Mouse (Mus musculus): ENCODE measurements around the gene Kif6. TPM values are rescaled to one million over a fixed set of nuclear protein-coding genes. Genes with fewer than 3 reads are reported as not detected.

Gene Kif6
- polyA plus RNA-seq, 1 experiment = 0.34 TPM

- Histone ChIP-seq H3K27ac (ENCODE audit: insufficient read depth, low read depth, low read length) (no peak overlapping the region), H3K4me3 (ENCODE audit: insufficient read depth, low read depth, low read length) (no peak overlapping the region), H3K27me3 (replicated peaks; ENCODE audit: control insufficient read depth, insufficient read depth, low read length) (no peaks in the 10 kb centered on the region), H3K36me3 (ENCODE audit: control insufficient read depth, insufficient read depth, low read length) (no peaks in the 10 kb centered on the region), H3K4me1 (ENCODE audit: control insufficient read depth, insufficient read depth, low read length) (no peaks in the 10 kb centered on the region)
- DNase-seq = no peak
- 80% methylated on average over 3 of the region's 3 CpGs for WGBS
- TF ChIP-seq POLR2A (IDR thresholded peaks at IDR 0.05; ENCODE audit: low read depth, low read length) (no peak), CTCF (conservative IDR thresholded peaks at IDR 0.05; ENCODE audit: insufficient read depth, insufficient read length, low read depth, low read length) (no peak)
These were observed 181.2 kb downstream of the Kif6 start for GRCm38 (mm10) chr17:49796116-49796515.

- no peak for TF ChIP-seq POLR2A (IDR thresholded peaks at IDR 0.05; ENCODE audit: low read depth, low read length)
- TF ChIP-seq CTCF (conservative IDR thresholded peaks at IDR 0.05; ENCODE audit: insufficient read depth, insufficient read length, low read depth, low read length) = no peak
- Histone ChIP-seq H3K4me1 (ENCODE audit: control insufficient read depth, insufficient read depth, low read length) (no peaks in the 10 kb centered on the region), H3K27me3 (replicated peaks; ENCODE audit: control insufficient read depth, insufficient read depth, low read length) (no peaks in the 10 kb centered on the region), H3K27ac (ENCODE audit: insufficient read depth, low read depth, low read length) (no peak overlapping the region), H3K4me3 (ENCODE audit: insufficient read depth, low read depth, low read length) (no peak overlapping the region), H3K36me3 (ENCODE audit: control insufficient read depth, insufficient read depth, low read length) (no peaks in the 10 kb centered on the region)
- DNase-seq = peak; percentile 39
- 65% methylated on average over 5 of the region's 5 CpGs for WGBS
These were observed 184.2 kb downstream of the Kif6 start for GRCm38 (mm10) chr17:49799168-49799567.

- WGBS = 42% methylated on average over 2 of the region's 2 CpGs
- no peak overlapping the region for H3K27ac ChIP-seq (ENCODE audit: insufficient read depth, low read depth, low read length)
- no peak overlapping the region for H3K4me3 ChIP-seq (ENCODE audit: insufficient read depth, low read depth, low read length)
- H3K36me3 ChIP-seq (ENCODE audit: control insufficient read depth, insufficient read depth, low read length) = no peaks in the 10 kb centered on the region
- no peak for TF ChIP-seq CTCF (conservative IDR thresholded peaks at IDR 0.05; ENCODE audit: insufficient read depth, insufficient read length, low read depth, low read length)
- no peak for TF ChIP-seq POLR2A (IDR thresholded peaks at IDR 0.05; ENCODE audit: low read depth, low read length)
- DNase-seq = peak; percentile 36
- H3K27me3 ChIP-seq (replicated peaks; ENCODE audit: control insufficient read depth, insufficient read depth, low read length) = no peaks in the 10 kb centered on the region
- no peaks in the 10 kb centered on the region for H3K4me1 ChIP-seq (ENCODE audit: control insufficient read depth, insufficient read depth, low read length)
These were observed 185.2 kb downstream of the Kif6 start for GRCm38 (mm10) chr17:49800157-49800556.

GRCm38 (mm10) chr17:49807461-49807860 lies 192.5 kb downstream of the Kif6 start:
- DNase-seq = no peak
- Histone ChIP-seq H3K4me3 (ENCODE audit: insufficient read depth, low read depth, low read length) (no peak overlapping the region), H3K4me1 (ENCODE audit: control insufficient read depth, insufficient read depth, low read length) (no peaks in the 10 kb centered on the region), H3K36me3 (ENCODE audit: control insufficient read depth, insufficient read depth, low read length) (no peaks in the 10 kb centered on the region), H3K27ac (ENCODE audit: insufficient read depth, low read depth, low read length) (no peak overlapping the region), H3K27me3 (replicated peaks; ENCODE audit: control insufficient read depth, insufficient read depth, low read length) (no peaks in the 10 kb centered on the region)
- 94% methylated on average over 4 of the region's 4 CpGs for WGBS
- TF ChIP-seq POLR2A (IDR thresholded peaks at IDR 0.05; ENCODE audit: low read depth, low read length) (no peak), CTCF (conservative IDR thresholded peaks at IDR 0.05; ENCODE audit: insufficient read depth, insufficient read length, low read depth, low read length) (no peak)

- WGBS = 73% methylated on average over 6 of the region's 6 CpGs
- Histone ChIP-seq H3K36me3 (ENCODE audit: control insufficient read depth, insufficient read depth, low read length) (no peaks in the 10 kb centered on the region), H3K4me1 (ENCODE audit: control insufficient read depth, insufficient read depth, low read length) (no peaks in the 10 kb centered on the region), H3K27me3 (replicated peaks; ENCODE audit: control insufficient read depth, insufficient read depth, low read length) (no peaks in the 10 kb centered on the region), H3K27ac (ENCODE audit: insufficient read depth, low read depth, low read length) (no peak overlapping the region), H3K4me3 (ENCODE audit: insufficient read depth, low read depth, low read length) (no peak overlapping the region)
- no peak for DNase-seq
- TF ChIP-seq CTCF (conservative IDR thresholded peaks at IDR 0.05; ENCODE audit: insufficient read depth, insufficient read length, low read depth, low read length) = no peak
- no peak for TF ChIP-seq POLR2A (IDR thresholded peaks at IDR 0.05; ENCODE audit: low read depth, low read length)
These were observed 193.9 kb downstream of the Kif6 start for GRCm38 (mm10) chr17:49808712-49809343.

- Histone ChIP-seq H3K27ac (ENCODE audit: insufficient read depth, low read depth, low read length) (no peak overlapping the region), H3K36me3 (ENCODE audit: control insufficient read depth, insufficient read depth, low read length) (no peaks in the 10 kb centered on the region)
- DNase-seq = no peak
These were observed 199.1 kb downstream of the Kif6 start for GRCm38 (mm10) chr17:49813893-49814640.

GRCm38 (mm10) chr17:49816067-49816565 lies 201.2 kb downstream of the Kif6 start:
- no peaks in the 10 kb centered on the region for H3K27me3 ChIP-seq (replicated peaks; ENCODE audit: control insufficient read depth, insufficient read depth, low read length)
- WGBS = 31% methylated on average over 5 of the region's 5 CpGs
- no peak for DNase-seq
- H3K4me1 ChIP-seq (ENCODE audit: control insufficient read depth, insufficient read depth, low read length) = no peaks in the 10 kb centered on the region
- H3K27ac ChIP-seq (ENCODE audit: insufficient read depth, low read depth, low read length) = no peak overlapping the region
- H3K4me3 ChIP-seq (ENCODE audit: insufficient read depth, low read depth, low read length) = no peak overlapping the region
- TF ChIP-seq POLR2A (IDR thresholded peaks at IDR 0.05; ENCODE audit: low read depth, low read length) (no peak), CTCF (conservative IDR thresholded peaks at IDR 0.05; ENCODE audit: insufficient read depth, insufficient read length, low read depth, low read length) (no peak)
- no peaks in the 10 kb centered on the region for H3K36me3 ChIP-seq (ENCODE audit: control insufficient read depth, insufficient read depth, low read length)

More at GRCm38 (mm10) chr17:49813893-49814640, 199.1 kb downstream of the Kif6 start:
- WGBS = 83% methylated on average over 5 of the region's 5 CpGs
- no peak overlapping the region for H3K4me3 ChIP-seq (ENCODE audit: insufficient read depth, low read depth, low read length)
- TF ChIP-seq POLR2A (IDR thresholded peaks at IDR 0.05; ENCODE audit: low read depth, low read length) (no peak), CTCF (conservative IDR thresholded peaks at IDR 0.05; ENCODE audit: insufficient read depth, insufficient read length, low read depth, low read length) (no peak)
- no peaks in the 10 kb centered on the region for H3K27me3 ChIP-seq (replicated peaks; ENCODE audit: control insufficient read depth, insufficient read depth, low read length)
- no peaks in the 10 kb centered on the region for H3K4me1 ChIP-seq (ENCODE audit: control insufficient read depth, insufficient read depth, low read length)
